Mouse (Mus musculus) megakaryocyte progenitor cell, adult 5-6 weeks (primary cell): ENCODE data around the gene Nfkbie. TPM values are rescaled to one million over a fixed set of nuclear protein-coding genes. Genes with fewer than 3 reads are reported as not detected.

Experiments
- ATAC-seq: replicated peaks from 2 replicates; pipeline ENCODE4 v1.8.0; 2016; ENCODE audit warnings: mild to moderate bottlenecking, moderate TSS enrichment, inconsistent platforms; ENCODE audit not compliant: poor library complexity
- total RNA-seq, 2 experiments: library from RNA; stranded (forward) in 1 of 2; stranded (reverse) in 1 of 2; fragments of 157-497, 149-512 nt in 1 of 2; fragments of 200-1000 nt in 1 of 2; gene quantifications; 2 replicates each; pipeline versions ENCODE4 v1.2.3 to v1.2.4; 2015 to 2017

Nfkbie gene
- total RNA-seq (2015) (5.7 and 7.0 TPM in 2 replicates), total RNA-seq (2017) (5.1 and 9.5 TPM in 2 replicates)

DNA sequence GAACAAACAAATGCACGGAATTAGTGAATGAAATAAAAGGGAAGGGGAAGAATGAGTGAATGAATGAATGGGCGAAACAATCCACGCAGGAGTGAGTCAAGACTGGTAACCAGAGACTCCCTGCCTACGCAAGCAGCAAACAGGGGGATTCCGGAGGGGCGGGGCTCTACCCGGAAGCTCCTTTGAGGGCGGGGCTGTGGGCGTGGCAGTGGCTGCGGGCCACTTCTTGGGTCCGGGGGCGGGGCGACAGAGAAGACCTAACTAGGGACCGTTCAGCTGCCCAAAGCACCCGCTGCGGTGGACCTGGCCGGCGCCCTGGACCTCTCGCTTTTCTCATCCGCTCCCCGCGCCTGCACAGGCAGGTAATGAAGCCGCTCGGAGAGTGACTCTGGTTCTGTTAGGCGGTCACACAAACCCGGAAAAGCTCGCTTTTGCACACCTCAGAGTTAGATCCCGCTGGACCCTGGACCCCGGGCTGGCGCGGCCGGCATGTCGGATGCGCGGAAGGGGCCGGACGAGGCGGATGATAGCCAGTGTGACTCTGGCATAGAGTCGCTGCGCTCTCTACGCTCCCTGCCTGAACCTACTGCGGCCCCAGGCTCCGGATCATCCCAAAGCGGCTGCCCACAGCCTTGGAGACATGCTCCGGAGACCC is at the start of gene Nfkbie:
TSS of gene Nfkbie (plus strand) at position 252 of the 655 bp plus-strand sequence.
- ATAC-seq = peak; percentile 82

DNA sequence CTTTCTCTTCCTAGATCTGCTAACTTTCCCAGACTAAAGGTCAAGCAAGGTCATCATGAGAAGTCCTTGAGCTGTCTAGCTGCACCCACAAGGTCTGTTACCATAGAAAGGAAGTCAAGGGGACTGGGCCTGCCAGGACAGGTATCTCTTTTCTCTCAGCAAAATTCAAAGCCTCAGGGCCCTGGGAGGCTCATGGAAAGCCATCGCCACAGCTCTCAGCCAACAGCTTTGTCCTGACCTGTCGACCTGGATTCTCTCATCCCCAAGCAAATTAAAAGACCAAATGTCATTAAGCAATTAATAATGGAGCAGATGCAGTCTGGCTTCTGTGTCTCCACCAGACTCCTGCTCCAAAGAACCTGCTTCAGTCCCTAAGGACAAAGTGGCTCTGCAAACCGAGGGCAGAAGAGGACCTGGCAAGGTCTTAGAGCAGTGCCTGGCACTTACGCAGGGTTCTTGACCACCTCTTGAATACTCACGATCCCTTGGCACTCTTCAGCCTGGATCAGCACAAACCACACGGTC is 49.5 kb upstream of the Nfkbie start:
- ATAC-seq = no peak

DNA sequence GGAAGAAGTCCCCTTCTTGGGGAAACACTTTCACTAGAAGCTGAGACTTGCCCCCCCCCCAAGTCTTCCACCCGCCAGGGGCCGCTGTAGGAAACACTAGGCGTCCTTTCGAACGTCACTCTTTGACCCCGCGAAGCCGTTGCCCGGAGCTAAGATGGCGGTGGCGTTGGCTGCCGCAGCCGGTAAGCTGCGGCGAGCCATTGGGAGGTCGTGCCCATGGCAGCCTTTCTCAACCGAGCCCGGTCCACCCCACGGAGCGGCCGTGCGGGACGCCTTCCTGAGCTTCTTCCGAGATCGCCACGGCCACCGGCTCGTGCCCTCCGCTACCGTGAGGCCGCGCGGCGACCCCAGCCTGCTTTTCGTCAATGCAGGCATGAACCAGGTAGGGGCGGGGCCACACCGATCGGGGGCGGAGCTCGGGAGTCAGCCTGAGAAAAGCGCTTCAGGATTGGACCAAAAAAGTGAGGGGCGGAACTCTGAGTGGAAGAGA is 48.8 kb upstream of the Nfkbie start, which contains the start of gene Aars2:
TSS of gene Aars2 (plus strand) at position 142 of the 490 bp plus-strand sequence.
- peak; percentile 93 for ATAC-seq

DNA sequence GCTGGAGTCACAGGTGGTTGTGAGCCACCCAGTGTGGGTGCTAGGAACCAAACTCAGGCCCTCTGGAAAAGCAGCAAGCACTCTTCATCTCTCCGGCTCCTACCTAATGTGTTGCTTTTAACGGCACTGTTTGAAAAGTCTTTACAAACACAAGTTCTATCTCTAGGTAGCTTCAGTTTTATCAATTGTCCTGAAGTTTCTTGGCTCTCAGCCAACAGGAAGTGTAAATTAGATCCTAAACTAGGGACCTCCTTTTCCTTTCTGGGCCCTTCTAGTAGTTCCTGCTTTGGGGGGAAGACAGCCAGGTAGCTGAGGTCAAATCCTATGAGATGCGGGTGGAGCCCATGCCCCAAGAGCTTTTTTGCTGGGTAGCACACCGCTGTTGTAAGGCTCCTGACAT is 44.6 kb upstream of the Nfkbie start:
- ATAC-seq = no peak

DNA sequence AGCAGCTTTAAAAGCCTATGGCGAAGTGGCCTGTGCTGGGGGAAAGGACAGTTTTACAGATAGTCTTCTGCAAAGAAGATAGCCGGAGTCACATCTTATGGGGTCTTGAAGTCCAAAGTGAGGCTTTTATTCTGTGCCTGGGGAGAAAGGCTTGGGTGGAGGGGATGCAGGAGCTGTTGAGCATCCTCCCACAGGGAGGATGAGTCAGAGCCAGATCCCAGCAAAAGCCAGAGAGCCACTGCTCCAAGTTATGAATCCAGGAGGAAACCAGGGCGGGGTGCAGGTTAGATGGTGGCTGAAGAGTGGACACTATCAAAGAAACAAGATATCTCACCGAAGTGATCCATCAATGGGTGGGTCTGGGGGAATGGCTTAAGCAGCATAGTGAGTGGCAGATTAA is 43.7 kb upstream of the Nfkbie start:
- ATAC-seq = no peak

DNA sequence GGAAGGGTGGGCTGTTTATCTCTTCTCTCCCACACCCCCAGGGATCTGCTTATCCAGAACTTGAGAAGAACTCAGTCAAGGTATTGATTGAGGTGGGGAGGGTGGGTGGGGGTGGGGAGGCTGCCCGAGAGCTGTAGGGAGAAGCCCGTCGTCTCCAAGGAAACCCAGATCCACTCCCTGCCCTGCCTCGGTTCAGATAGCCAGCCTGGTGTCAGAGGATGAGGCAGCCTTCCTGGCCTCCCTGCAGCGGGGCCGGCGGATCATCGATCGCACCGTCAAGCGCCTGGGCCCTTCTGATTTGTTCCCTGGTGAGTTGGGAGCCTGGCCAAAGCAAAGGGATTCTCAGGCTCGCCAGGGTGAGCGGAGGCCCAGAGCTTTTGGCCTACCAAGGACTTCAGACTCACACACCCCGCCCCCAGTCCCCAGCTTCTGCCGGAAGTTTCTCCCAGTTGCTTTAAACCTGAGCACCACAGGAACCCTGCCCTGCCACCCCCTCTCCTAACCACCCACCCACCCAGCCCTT is 40.2 kb upstream of the Nfkbie start:
- ATAC-seq = no peak

DNA sequence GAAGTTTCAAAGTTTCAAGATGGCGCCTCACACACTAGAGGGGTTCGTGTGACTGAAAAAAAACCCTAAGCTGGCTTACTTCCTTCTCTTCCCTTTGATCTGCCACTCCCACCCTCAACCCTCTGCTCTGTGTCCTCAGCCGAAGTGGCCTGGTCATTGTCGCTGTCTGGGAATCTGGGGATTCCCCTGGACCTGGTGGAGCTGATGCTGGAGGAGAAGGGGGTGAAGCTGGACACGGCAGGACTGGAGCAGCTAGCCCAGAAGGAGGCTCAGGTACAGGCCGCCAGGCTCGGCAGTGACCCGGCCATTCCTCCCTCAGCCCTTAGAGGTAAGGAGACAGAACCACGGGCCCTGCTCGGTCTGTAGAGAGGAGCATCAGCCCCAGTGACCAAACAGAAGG is 39.7 kb upstream of the Nfkbie start:
- ATAC-seq = no peak

DNA sequence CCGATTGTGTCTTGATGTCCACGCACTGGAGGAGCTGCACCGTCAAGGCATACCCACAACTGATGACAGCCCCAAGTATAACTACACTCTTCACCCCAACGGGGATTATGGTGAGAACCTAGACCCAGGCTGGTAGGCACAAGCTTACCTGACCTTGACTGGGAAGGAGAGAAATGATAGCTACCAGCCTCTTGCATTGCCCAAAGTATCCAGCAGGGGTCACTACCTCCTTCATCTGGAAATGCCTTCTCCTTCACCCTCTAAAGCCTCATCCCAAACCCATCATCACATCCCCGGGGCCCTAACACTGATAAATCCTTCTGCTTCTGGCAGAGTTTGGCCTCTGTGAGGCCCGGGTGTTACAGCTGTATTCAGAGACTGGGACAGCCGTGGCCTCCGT is 39.0 kb upstream of the Nfkbie start:
- ATAC-seq = peak; percentile 87

DNA sequence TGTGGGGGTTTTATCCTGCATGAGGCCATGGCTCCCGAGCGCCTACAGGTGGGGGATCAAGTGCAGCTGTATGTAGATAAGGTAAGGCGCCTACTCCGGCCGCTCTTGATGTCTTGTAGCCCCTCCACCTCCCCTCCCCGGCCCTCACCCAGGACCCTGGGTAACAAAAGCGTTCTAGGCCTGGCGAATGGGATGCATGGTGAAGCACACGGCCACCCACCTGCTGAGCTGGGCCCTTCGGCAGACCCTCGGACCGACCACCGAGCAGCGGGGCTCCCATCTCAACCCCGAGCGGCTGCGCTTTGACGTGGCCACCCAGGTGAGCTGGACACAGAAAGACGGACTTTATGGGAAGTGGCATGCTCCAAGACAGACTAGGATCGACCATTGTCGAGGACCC is 38.4 kb upstream of the Nfkbie start:
- no peak for ATAC-seq

DNA sequence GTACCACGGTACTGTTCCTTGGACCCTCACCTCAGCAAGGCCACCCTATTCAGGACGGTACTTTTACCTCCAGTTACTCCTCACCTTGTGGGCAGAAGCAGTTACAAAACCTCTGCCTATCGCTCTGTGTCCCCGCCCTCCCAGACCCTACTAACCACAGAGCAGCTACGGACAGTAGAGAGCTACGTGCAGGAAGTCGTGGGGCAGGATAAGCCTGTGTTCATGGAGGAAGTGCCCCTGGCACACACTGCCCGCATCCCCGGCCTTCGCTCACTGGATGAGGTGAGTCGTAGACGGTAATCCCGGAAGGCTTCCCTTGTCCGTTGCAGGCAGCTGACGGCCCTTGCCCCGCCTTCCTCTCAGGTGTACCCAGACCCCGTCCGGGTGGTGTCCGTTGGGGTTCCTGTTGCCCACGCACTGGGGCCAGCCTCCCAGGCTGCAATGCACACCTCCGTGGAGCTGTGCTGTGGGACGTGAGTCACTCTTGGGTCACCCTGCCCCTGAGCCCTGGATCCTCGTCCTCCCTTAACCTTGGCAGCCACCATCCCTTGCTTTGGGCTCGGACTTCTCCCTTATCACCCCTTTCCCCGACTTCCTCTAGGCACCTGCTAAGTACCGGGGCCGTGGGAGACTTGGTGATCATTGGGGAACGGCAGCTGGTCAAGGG is 37.8 kb upstream of the Nfkbie start:
- peak; percentile 77 for ATAC-seq

DNA sequence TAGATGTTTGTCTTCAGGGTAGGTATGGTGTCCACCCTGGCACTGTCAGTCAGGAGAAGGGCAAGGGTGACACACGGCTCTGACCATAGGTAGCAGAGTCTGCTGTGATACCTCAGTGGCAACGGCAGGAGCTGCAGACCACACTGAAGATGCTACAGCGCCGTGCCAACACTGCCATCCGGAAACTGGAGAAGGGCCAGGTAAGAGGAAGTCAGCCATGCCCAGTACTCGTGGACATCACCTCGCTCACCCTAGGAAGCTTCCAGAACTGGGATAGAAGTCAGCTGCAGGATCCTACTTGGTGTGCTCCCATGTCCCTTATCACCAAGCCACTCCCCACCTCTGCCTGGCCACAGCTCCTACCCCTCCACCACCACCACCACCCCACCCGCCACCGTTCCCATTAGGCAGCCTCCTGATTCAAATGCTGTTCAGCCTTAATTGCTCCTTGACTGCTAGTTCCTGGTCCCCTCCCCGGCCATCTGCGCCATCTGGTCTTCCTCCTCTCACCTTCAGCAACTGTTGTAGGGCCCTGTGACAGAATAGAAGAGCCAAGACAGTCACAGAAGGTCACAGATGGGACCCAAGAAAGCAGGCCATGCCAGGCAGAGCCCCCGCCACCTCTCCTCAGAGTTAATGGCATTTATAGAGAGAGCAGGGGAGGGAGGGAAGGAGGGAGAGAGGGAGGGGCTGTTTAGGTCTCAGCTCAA is 36.6 kb upstream of the Nfkbie start:
- ATAC-seq = no peak

DNA sequence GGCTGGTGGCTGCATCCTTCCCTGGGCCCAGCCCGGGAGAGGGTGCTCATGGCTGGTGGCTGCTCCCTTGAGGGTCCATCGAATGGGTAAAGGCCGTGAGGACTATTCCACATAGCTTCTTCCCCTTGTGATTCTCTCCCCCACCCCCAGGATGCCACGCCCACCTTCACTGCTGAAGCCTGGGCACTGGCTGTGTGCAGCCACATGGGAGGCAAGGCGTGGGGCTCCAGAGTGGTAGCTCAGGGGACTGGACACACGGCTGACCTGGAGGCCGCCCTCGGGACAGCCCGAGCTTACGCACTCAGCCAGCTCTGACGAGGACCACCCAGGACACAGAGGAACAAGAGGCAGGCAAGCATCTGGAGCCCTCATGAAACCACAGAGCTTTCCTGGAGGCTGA is 35.4 kb upstream of the Nfkbie start:
- ATAC-seq = no peak

DNA sequence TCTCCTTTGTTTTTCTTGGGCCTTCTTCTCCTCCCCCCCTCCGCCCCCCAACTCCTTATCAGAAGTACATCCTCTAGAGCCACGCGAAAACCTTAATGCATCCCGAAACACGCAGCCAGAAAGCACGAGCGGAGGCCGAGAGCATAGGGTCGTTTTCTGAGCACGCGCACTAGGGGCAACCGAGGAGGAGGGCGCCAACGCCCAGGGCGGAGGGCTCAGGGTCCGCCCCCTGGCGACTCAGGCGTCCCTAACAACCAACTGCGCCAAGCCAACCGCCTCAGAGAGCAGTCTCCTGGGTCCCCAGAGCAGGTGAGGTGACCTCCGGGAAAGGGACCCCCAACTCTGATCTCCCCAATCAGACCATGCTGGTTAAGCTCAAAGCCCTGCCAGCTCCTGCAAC is 32.2 kb upstream of the Nfkbie start, which contains the start of gene Tcte1:
TSS of gene Tcte1 (plus strand) at position 172 of the 400 bp plus-strand sequence.
- peak; percentile 44; the same call in 1 of the 2 replicates for ATAC-seq

DNA sequence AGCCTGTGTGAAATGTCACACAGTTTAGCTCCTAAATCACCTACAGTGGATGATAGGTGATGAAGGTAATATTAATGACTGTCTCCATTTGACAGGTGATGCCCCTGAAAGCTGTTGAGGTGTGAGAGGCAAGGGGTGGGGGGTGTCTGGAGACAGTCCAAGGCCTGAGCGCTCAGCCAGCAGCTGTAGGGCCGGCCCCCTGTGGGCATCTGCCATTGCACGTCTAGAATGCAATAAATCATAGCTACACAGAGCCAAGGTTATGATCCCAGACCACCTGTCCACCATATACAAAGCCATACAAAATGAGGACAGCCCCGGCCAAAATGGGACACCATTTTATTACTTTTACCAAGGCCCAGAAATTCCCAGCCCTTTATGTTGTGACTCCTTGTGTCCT is 30.5 kb upstream of the Nfkbie start:
- no peak for ATAC-seq

DNA sequence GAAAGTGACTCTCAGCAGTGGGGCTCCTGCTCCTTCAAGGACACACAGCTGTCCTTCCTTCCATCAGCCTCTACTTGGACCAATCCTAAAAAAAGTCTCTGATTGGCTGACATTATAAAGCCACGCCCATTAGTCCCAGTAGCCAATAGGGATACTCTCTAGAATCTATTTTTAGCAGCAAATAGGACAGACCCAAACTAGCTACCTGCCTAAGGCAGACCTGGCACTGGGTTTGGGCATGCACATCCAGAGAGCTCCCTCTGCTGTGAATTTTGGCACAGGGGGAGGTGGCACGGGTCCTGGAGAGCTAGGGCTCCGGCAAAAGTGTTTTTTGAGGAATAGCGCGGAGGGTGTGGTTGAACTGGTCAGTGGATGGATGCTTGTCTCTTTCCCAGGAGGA is 28.9 kb upstream of the Nfkbie start:
- no peak for ATAC-seq

DNA sequence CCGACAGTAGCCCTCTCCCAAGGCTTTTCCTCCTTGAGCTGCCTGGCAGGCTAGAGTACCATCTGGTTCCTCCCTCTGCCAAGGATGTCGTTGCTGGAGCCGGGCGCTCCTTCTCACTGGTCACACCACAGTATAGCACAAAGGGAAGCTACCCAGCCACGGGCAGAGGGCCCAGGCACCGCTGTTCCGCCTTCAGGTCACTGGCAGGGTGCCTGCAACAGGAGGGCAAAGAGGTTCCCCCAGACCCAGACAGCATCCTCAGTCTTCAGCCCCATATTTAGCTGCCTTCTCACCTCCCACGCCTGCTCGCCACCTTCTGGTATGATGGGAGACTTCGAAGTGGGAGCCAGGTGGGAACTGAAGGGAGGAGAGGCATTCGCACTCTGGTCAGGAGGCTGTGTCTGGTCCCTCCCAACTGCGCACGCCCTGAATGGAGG is 25.1 kb upstream of the Nfkbie start:
- ATAC-seq = no peak

DNA sequence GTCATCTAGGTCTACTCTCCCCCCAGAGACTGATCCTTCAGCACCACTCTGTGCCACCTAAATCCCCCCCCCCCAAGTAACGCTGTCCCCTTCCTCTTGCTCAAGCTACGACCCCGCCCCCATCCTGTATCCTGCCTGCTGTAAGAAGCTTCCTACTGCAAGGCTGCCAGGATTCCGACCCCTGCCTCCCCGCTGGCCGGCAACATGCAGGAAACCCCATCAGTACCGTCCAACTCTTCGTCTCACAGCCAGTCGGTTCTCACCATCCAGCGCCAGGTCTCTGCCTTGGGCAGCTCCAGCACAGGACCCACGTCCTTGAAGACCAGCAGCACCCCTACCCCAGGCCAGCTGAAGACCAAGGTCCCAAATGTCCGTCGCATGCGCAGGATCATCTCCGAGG is 22.6 kb upstream of the Nfkbie start:
- no peak for ATAC-seq

DNA sequence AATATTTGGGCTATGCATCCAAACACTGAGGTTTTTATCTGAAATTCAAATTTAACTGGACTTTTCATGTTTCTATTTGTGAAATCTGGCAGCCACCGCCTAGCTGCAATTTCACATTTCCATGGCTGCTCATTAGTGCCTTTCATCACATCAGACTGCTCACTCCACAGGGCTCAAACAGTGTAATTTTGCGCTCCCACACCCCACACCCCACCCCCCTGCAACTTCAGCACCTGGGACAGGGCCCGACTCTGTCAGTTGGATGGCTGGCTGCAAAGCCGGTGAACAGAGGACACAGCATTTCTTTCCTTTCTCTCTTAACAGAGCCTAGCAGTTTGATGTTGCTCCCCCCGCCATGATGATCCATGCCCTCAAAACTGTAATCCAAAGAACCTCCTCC is 19.2 kb upstream of the Nfkbie start:
- peak; percentile 68; the same call in 1 of the 2 replicates for ATAC-seq

DNA sequence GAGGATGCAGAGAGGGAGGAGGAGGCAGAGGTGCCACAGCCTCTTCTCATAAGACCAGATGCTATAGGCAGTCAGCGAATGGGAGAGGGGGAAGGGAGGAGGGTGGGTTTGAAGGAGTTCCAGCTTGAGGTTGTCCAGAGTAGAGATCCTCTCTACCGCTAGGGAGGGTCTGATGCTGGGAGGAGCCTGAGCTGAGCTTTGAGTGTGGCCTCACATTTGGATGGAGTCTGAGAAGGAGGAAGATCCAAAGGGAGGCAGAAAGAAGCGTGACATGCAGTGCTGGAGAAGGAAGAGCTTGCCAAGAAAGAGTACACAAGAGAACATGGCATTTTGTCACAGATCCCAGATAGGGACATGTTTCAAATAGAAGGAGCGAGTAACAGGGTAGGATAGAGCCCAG is 17.1 kb upstream of the Nfkbie start:
- ATAC-seq = no peak

DNA sequence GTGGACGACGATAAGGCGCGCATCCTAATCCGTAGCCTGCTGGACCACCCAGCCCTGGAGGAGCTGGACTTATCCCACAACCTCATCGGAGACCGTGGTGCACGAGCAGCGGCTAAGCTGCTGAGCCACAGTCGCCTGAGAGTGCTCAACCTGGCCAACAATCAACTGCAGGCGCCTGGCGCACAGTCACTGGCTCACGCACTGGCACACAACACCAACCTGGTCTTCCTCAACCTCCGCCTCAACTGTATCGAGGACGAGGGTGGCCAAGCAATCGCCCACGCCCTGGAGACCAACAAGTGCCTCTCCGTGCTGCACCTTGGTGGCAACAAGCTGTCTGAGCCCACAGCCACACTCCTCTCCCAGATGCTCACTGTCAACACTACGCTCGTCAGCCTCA is 15.8 kb upstream of the Nfkbie start:
- no peak for ATAC-seq

DNA sequence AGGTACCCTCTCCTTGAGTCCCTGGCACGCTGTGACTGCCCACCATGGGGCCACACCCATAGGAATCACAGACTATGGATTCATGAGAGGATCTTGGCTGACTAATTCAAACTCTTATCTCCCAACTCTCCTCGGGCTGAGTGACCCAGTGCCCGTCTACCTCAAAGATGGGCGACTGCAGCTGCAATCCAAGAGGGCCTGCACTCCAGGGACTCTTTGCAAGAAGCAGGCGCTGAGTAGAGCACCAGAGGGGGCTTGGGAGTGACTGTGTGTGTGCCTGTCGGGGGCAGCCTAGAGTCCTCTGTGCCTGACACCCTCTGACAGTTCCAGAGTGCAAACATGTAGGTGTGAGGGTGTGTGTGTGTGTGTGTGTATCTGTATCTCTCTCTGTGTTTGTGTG is 13.4 kb upstream of the Nfkbie start:
- ATAC-seq = no peak
